Comparison of ENCODE assay signal across 22 mouse cellular contexts in genomic region chr14:32336547-32336946, GRCm38 (mm10). TPM values are rescaled to one million over a fixed set of nuclear protein-coding genes. Genes with fewer than 3 reads are reported as not detected.
A peak's percentile ranks its signal among the peaks of the same experiment; 100 is the strongest.
DNase-seq lines count a peak whose midpoint lies in the region; ATAC-seq lines count a peak whose summit lies in the region.
"Had no signal": no experiment of that assay in that cellular context is flagged by ENCODE, and none has a peak within 500 bp of the region (broad histone marks: within the 10 kb centered on the region; RNA-seq: fewer than 3 reads in every experiment).

No protein-coding gene starts in this region.

- WGBS in heart, embryonic 11.5 days (ENCODE audit: insufficient replicate concordance): 75% methylated on average over 11 of the region's 11 CpGs

- no peak overlapping the region for H3K4me3 ChIP-seq in heart, embryonic 11.5 days (ENCODE audit: low read depth, low read length)
- H3K4me3 ChIP-seq: erythroblast, embryonic 14.5 days; gastrocnemius, adult 2 months; heart, embryonic 10.5 days; intestine, embryonic 15.5 days; midbrain, embryonic 15.5 days; neural tube, embryonic 12.5 days had no signal

- no peak overlapping the region for H3K9ac ChIP-seq in heart, embryonic 11.5 days (ENCODE audit: low read depth, low read length)
- H3K9ac ChIP-seq: intestine, embryonic 15.5 days; midbrain, embryonic 15.5 days; neural tube, embryonic 12.5 days had no signal

- no peaks in the 10 kb centered on the region for H3K9me3 ChIP-seq in heart, embryonic 11.5 days (replicated peaks; ENCODE audit: control insufficient read depth, low read length)
- H3K9me3 ChIP-seq: G1E; heart, embryonic 10.5 days; intestine, embryonic 15.5 days; midbrain, embryonic 15.5 days; neural tube, embryonic 12.5 days had no signal

- peak; percentile 6 to 26 for DNase-seq in heart, adult 18-20 months
- DNase-seq in brain, adult 2 months (ENCODE audit: low read depth, low spot score): peak; percentile 93
- peak; percentile 92 to 95 for DNase-seq in cerebellum, postnatal 14 days
- DNase-seq in T-cell, adult 2 months (ENCODE audit: low spot score): no peak
- DNase-seq in natural killer cell, adult 2 months (ENCODE audit: low spot score in 2 of 2): no peak
- DNase-seq: adrenal gland, postnatal 14 days; heart, postnatal 36 days; lung, adult 2 months; thymus, postnatal 4 days had no signal

- peaks cover 8% of the 10 kb centered on the region; the same call in 1 of the 2 replicates for H3K36me3 ChIP-seq in heart, embryonic 11.5 days (ENCODE audit: control insufficient read depth, insufficient read depth, low read length)
- H3K36me3 ChIP-seq: G1E; intestine, embryonic 15.5 days had no signal

- no peak for ATAC-seq in heart, embryonic 11.5 days (replicated peaks; ENCODE audit: insufficient number of reproducible peaks, low FRiP score, low TSS enrichment)
- ATAC-seq in cerebellum, adult (ENCODE audit: insufficient number of reproducible peaks, low FRiP score, low TSS enrichment): peak; percentile 67
- ATAC-seq: intestine, embryonic 15.5 days; midbrain, embryonic 15.5 days had no signal

- no peaks in the 10 kb centered on the region for H3K4me1 ChIP-seq in heart, embryonic 11.5 days (ENCODE audit: control insufficient read depth, insufficient read depth, low read length)
- H3K4me1 ChIP-seq: heart, embryonic 10.5 days; intestine, embryonic 15.5 days; neural tube, embryonic 12.5 days had no signal

- no peak overlapping the region for H3K27ac ChIP-seq in heart, embryonic 11.5 days (ENCODE audit: low read depth, low read length)
- H3K27ac ChIP-seq: gastrocnemius, adult 2 months; heart, embryonic 10.5 days; intestine, embryonic 15.5 days; kidney, postnatal 0 days; macrophage; midbrain, embryonic 15.5 days; neural tube, embryonic 12.5 days had no signal

- no peaks in the 10 kb centered on the region for H3K27me3 ChIP-seq in heart, embryonic 11.5 days (ENCODE audit: control insufficient read depth, insufficient read depth, low read length)
- H3K27me3 ChIP-seq: intestine, embryonic 15.5 days; midbrain, embryonic 15.5 days; neural tube, embryonic 12.5 days had no signal

- H3K4me2 ChIP-seq in heart, embryonic 11.5 days: no peak overlapping the region
- H3K4me2 ChIP-seq: intestine, embryonic 15.5 days; midbrain, embryonic 15.5 days; neural tube, embryonic 12.5 days had no signal

RNA-seq across cellular contexts. Expression of gene Ogdhl, which starts 14.7 kb away (rescaled TPM):
- total RNA-seq in heart, adult 18-20 months (2021): 10 to 100 TPM; 70.4 to 86.7 TPM
- polyA plus RNA-seq in heart, embryonic 11.5 days (2014; fragmentation: Nextera tagmentation; extraction: Ambion mirVana): 15.2 and 20.7 TPM in 2 replicates
- polyA plus RNA-seq: erythroblast, embryonic 14.5 days had no signal

RNA-seq across cellular contexts. Expression of gene 1700024G13Rik, which starts 51.6 kb away (rescaled TPM):
- not detected for total RNA-seq in heart, adult 18-20 months (2021)
- not detected in 2 replicates for polyA plus RNA-seq in heart, embryonic 11.5 days (2014; fragmentation: Nextera tagmentation; extraction: Ambion mirVana)
- total RNA-seq: adrenal gland, postnatal 14 days; G1E; gastrocnemius, adult 2 months; heart, postnatal 36 days; left cerebral cortex, postnatal 14 days; liver, adult 2 months had no signal
- polyA plus RNA-seq: erythroblast, embryonic 14.5 days; G1E; heart, embryonic 10.5 days; intestine, embryonic 15.5 days; kidney, postnatal 0 days; liver, adult 2 months; macrophage; neural tube, embryonic 12.5 days had no signal

Comparison
In these comparisons a context has a peak if more than half of its experiments do, and no peak if none do; other contexts are left out.
1. DNase-seq: peak in heart, adult 18-20 months (2 of 2), brain, adult 2 months (single experiment) and cerebellum, postnatal 14 days (2 of 2); none in T-cell, adult 2 months (single experiment) and natural killer cell, adult 2 months (0 of 2).